Mouse (Mus musculus): Measurements from ENCODE around the gene Ifna7. TPM values are rescaled to one million over a fixed set of nuclear protein-coding genes. Genes with fewer than 3 reads are reported as not detected.

Gene Ifna7
- total RNA-seq, 2 experiments from 2014 or later = not detected

DNA sequence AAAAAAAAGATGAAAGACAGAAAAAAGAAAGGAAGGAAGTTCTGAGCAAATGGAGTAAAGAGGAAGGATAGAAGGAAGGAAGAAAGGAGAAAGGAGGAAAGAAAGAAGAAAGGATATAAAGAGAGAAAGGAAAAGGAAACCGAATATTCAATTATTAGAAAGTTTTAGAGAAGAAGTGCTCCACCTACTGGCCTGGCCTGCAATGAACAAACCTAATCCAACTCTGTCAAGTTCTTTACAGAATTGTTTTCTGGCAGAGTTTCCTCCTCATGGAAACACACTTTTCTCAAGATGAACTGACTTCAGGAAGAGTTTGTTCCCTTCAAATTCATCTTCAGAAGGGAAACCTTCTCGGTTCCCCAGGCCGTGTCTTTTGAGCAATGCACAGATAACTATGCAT, 22.8 kb downstream of the Ifna7 start:
- no peak for DNase-seq (ENCODE audit: low spot score in 2 of 2)

GRCm38 (mm10) chr4:88840058-88840457, 24.0 kb downstream of the Ifna7 start:
- DNase-seq (ENCODE audit: low spot score in 2 of 2) = no peak

- no peak for DNase-seq (ENCODE audit: low spot score in 2 of 2)
Observed at GRCm38 (mm10) chr4:88841438-88841911, 25.4 kb downstream of the Ifna7 start, which contains the start of gene Ifna4. Gene Ifna4, plus strand, starts transcription at chr4:88841861.

GRCm38 (mm10) chr4:88845334-88845733, 29.3 kb downstream of the Ifna7 start:
- DNase-seq (ENCODE audit: low spot score in 2 of 2) = no peak

DNA sequence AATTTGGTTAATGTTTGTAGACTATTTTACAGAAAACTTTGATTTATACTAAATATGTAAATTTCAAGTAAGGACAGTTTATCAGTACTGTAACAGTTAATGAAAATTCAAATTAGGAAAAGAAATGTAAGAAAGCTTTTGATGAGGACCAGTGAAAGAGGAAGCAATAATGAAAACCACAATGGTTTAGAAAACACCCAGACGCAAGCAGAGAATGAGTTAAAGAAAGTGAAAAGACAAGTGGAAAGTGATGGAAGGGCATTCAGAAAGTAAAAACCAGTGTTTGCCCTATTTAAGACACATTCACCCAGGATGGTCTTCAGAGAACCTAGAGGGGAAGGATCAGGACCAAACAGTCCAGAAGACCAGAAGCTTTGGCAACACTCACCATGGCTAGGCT, 33.7 kb downstream of the Ifna7 start, which contains the start of gene Ifna1:
Gene Ifna1 (plus strand): TSS at position 390 of the 400 bp plus-strand sequence.
- no peak for DNase-seq (ENCODE audit: low spot score in 2 of 2)

GRCm38 (mm10) chr4:88851026-88851763, 35.2 kb downstream of the Ifna7 start:
- no peak for DNase-seq (ENCODE audit: low spot score in 2 of 2)

- no peak for DNase-seq (ENCODE audit: low spot score in 2 of 2)
Observed at GRCm38 (mm10) chr4:88859214-88859613, 43.2 kb downstream of the Ifna7 start.

GRCm38 (mm10) chr4:88863309-88863708, 47.3 kb downstream of the Ifna7 start:
- DNase-seq (ENCODE audit: low spot score in 2 of 2) = no peak

DNA sequence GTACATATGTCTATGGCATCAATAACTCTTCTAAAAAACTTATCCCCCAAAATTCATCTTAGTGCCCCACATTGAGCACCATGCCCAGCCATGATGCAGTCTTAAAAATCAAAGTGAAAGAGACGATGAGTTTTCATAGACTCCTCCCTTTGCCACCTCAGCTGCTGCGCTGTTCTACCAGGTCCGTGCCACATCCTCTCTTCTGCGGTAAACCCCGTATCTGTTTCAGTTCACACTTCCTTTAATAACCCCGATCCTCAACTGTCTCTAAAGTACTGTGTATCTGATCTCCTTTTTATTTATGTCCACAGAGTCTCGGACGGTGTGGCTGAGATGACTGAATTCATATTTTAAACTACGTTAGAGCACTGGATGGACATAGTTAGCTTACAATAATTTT, 48.6 kb downstream of the Ifna7 start:
- no peak for DNase-seq (ENCODE audit: low spot score in 2 of 2)

GRCm38 (mm10) chr4:88865011-88865569, 49.1 kb downstream of the Ifna7 start:
- DNase-seq (ENCODE audit: low spot score in 2 of 2) = no peak

Other genes starting within 250 kb of the Ifna7 start
- gene Ifna14, start 244.4 kb upstream of the Ifna7 start, total RNA-seq (2021) = not detected
- not detected for gene Ifna9, start 223.8 kb upstream of the Ifna7 start, total RNA-seq (2021)
- gene Ifna12, start 212.9 kb upstream of the Ifna7 start, total RNA-seq (2021) = not detected
- gene C87499, start 181.8 kb upstream of the Ifna7 start, total RNA-seq (2021) = not detected
- not detected for gene Ifna13, start 171.8 kb upstream of the Ifna7 start, total RNA-seq (2021)
- gene Ifna16, start 139.3 kb upstream of the Ifna7 start, total RNA-seq (2021) = not detected
- gene Ifna2, start 132.3 kb upstream of the Ifna7 start, total RNA-seq (2021) = not detected
- gene Ifnab, start 124.9 kb upstream of the Ifna7 start, total RNA-seq (2021) = not detected
- 1 to 10 TPM; 1.1 to 2.1 TPM for gene Gm26566, start 94.4 kb upstream of the Ifna7 start, total RNA-seq (2021)
- gene Klhl9, start 93.8 kb upstream of the Ifna7 start, total RNA-seq (2021) = 100 to 1,000 TPM; 105 to 106 TPM
- gene Gm13271, start 61.4 kb upstream of the Ifna7 start, total RNA-seq (2021) = not detected
- not detected for gene Gm13283, start 56.1 kb upstream of the Ifna7 start, total RNA-seq (2021)
- gene Gm13290, start 42.4 kb upstream of the Ifna7 start, total RNA-seq (2021) = not detected
- gene Gm13289, start 39.3 kb upstream of the Ifna7 start, total RNA-seq (2021) = not detected
- gene Gm13272, start 36.4 kb upstream of the Ifna7 start, total RNA-seq (2021) = not detected
- not detected for gene Ifnz, start 34.1 kb upstream of the Ifna7 start, total RNA-seq (2021)
- not detected for gene Gm13276, start 30.5 kb upstream of the Ifna7 start, total RNA-seq (2021)
- gene Gm13277, start 27.6 kb upstream of the Ifna7 start, total RNA-seq (2021) = not detected
- not detected for gene Gm13278, start 24.7 kb upstream of the Ifna7 start, total RNA-seq (2021)
- gene Gm13275, start 21.7 kb upstream of the Ifna7 start, total RNA-seq (2021) = not detected
- not detected for gene Gm13279, start 18.8 kb upstream of the Ifna7 start, total RNA-seq (2021)
- not detected for gene Gm13285, start 16.6 kb upstream of the Ifna7 start, total RNA-seq (2021)
- not detected for gene Gm13287, start 13.0 kb upstream of the Ifna7 start, total RNA-seq (2021)
- not detected for gene Gm13288, start 10.7 kb upstream of the Ifna7 start, total RNA-seq (2021)
- gene Ifna11, start 3.7 kb downstream of the Ifna7 start, total RNA-seq (2021) = not detected
- not detected for gene Ifna6, start 11.2 kb downstream of the Ifna7 start, total RNA-seq (2021)
- gene Ifna5, start 19.3 kb downstream of the Ifna7 start, total RNA-seq (2021) = not detected
- not detected for gene Ifna4, start 25.6 kb downstream of the Ifna7 start, total RNA-seq (2021)
- not detected for gene Ifna1, start 33.9 kb downstream of the Ifna7 start, total RNA-seq (2021)
- not detected for gene Ifne, start 64.0 kb downstream of the Ifna7 start, total RNA-seq (2021)

All from layer of hippocampus, postnatal 14 days (tissue).